Mouse (Mus musculus) ovary, postnatal 36 days (tissue): Measurements from ENCODE around the gene Slc9a9.

Experiments
- DNase-seq: peaks from one replicate; pipeline ENCODE4 v3.0.0; 2022; ENCODE audit warnings: low spot score, mixed read lengths

Gene Slc9a9

GRCm38 (mm10) chr9:95208681-95209080 is 539.0 kb downstream of the Slc9a9 start:
- no peak for DNase-seq

GRCm38 (mm10) chr9:95220009-95220408 is 550.3 kb downstream of the Slc9a9 start:
- DNase-seq = no peak

- no peak for DNase-seq
These were observed 551.6 kb downstream of the Slc9a9 start for GRCm38 (mm10) chr9:95221310-95221709.

DNA sequence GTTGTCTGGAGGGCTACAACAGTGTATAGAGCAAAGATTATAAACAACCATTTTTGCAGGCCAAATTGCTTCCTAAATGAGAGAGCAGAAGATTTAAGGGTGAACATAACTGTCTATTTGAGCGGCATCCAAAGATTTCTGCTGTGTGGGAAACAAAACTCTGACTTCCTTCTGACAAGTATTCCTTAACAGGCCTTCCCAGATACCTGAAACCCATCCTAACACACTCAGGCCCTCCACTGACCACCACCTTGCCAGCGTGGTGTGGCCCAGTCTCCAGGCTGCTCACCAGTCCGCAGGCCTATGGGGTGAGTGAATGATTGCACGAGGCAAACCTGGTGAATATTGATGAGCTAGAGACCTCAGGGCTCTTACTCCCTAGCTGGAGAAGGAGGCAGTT is 557.3 kb downstream of the Slc9a9 start:
- DNase-seq = no peak

GRCm38 (mm10) chr9:95228123-95228522 is 558.4 kb downstream of the Slc9a9 start:
- no peak for DNase-seq

DNA sequence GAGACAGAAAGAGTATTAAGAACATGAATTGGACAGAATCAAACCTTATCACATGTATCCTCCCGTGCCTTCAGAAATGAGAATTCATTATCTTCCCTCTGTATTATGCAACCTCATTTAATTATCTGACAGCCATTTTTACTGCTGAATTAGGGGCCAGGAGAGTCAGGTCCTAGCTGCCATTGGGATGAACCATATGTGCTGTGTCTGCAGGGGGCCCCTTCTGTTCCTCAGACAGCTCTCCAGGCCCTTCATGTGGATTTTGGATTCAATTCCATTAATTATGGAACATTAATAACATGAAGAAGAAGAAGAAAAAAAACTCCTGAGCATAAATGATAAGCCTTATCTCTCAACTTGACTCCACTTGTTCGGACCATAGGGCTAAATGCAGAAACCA is 559.4 kb downstream of the Slc9a9 start:
- no peak for DNase-seq

DNA sequence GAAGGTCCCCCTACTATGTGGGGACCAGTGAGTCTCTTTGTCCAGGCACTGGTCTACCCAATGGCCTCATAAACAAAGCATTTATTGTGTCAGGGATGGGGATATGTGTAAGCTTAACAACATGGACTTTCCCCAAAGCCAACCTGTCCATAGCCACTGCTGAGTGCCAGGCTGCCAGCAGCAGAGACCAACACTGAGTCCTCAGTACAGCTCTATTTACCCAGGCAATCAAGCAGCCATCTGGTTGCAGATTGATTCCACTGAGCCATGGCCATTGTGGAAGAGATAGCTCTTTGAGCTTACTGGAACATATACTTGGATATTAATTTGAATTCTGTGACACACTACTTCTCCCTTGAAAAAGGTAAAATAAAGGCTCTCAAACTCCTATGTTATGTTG is 570.2 kb downstream of the Slc9a9 start:
- DNase-seq = no peak

DNA sequence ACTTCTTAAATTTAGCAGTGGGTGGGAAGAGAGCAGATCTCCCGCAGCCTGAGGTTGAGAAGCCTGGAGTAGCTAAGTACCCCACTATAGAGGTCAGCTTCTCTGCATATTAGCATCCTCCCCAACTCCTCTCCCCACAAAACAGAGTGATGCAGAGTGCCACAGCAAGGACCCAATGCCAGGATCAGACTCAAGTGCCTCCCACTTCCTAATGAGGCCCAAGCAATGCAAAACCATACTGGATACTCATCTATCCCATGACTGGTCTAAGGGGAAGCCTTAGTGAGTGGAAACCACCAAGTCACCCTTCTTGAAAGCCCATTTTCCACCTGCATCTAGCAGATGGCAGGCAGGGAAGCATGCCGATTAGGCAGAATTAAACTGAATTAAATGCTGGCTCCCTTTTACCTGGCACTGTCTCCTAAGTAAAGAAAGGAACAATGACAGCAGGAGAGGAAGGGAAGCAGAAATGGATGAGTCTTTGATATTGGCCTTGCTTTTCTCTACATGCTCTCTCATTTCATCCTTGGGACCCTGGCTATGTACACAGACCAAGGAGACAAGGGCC is 573.0 kb downstream of the Slc9a9 start:
- no peak for DNase-seq

- DNase-seq = no peak
These were observed 584.5 kb downstream of the Slc9a9 start for GRCm38 (mm10) chr9:95254162-95254561.

DNA sequence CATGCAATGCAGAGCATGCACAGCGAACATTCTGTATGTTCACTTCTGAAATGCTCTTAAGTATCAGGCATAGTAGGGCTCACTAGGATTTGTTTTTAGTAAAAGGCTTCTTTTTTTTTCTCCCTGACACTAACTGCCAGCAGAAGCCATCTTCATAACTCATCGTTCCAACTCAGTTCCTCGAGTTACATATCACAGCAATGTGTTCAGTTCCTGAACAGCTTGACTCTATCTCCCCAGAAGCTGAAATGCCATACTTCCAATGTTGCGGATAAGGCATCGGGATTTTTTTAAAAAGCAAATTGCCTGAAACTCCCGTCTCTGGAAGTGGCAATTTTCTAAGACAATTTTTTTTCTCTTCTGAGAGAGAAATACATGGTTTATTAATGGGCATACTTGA is 586.1 kb downstream of the Slc9a9 start:
- DNase-seq = no peak

DNA sequence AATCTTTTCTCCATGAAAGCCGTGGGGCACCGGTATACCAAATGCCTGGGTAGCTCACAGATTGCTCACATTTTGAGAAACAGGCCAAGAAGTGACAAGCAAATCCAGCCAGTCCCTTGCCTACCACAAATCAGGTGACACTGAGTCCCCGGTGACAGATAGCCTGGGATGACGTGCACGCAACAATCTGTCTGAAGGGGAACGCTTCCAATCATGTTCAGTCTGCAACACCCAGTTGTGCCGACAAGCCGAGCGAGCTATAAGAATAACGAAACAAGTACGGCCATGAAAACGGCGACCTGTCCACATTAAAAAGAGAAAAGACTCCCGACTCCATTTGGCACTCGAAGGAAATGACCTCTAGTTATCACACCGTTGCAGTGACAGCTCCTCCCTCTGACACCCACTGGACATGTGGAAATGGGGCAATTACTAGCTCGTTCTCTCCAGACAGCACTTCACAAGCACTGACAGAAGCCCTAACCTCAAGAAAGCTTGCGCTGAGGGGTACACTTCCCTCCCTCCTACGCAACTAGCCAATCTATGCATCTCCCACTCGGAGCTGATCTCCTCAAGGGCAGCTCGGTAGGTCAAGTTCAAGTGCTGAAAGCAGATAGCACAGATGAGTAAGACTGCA is 587.1 kb downstream of the Slc9a9 start:
- no peak for DNase-seq

GRCm38 (mm10) chr9:95262851-95263250 is 593.1 kb downstream of the Slc9a9 start:
- DNase-seq = no peak

- DNase-seq = no peak
These were observed 594.3 kb downstream of the Slc9a9 start for GRCm38 (mm10) chr9:95263867-95264509.

GRCm38 (mm10) chr9:95266179-95266578 is 596.5 kb downstream of the Slc9a9 start:
- no peak for DNase-seq

- DNase-seq = no peak
These were observed 597.2 kb downstream of the Slc9a9 start for GRCm38 (mm10) chr9:95266924-95267323.

DNA sequence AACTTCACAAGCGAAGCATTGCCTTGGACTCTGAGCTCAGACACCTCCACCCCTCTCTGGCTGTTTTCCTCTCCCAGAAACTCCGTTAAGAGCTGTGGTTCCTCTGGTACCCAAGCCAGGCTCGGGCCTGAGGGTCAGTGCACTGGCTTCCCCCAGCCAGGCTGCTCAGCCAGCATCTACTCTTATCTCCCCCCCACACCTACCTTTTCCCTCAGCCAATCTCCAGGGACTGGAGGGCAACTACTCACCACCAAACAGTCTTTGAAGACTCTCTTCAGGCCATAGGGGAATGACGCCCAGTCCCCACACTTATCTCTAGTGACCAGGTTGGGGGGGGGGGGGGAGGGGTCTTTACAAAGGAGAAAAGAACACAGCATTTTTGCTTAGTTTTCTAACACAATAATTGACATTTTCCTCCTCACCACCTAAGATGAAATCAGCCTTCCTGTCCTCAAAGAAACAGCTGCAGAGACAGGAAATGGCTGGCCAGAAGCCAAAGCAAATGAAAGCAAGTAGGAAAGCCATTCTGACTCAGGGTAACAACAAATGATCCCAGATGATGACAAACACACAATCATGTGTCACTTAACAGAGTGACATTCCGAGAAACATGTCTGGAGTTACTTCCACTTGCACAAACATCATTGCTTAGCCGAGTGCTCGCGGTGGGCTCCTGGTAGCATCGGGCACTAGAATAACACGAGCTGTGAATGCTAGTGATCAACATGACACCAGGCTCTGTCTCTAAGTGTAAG is 610.1 kb downstream of the Slc9a9 start:
- no peak for DNase-seq
